Mouse (Mus musculus): ENCODE data around the gene Fam205a1.

DNA sequence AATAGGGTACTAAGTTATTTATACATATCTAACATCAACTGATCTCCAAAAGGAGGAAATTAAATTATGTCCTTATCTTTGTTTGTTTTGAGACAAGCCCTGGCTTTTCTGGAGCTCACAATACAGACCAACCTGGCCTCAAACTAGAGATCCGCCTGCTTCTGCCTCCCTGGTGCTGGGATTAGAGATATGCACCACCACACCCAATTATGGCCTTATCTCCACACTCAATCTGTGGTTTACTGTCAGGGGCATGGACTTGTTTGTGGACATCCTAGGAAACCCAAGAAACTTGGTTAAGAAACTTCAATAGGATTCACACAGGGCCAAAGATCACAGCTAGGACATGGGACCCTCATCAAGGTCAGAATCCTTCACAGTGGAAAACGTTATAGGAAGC, 24.0 kb upstream of the Fam205a1 start:
- no peak for TF ChIP-seq CTCF (IDR thresholded peaks at IDR 0.05)
- TF ChIP-seq EP300 (IDR thresholded peaks at IDR 0.05) = no peak

All from lung, postnatal 0 days (tissue).